Mouse (Mus musculus): ENCODE results near the gene Unkl. TPM values are rescaled to one million over a fixed set of nuclear protein-coding genes. Genes with fewer than 3 reads are reported as not detected.

The Unkl gene
- 41.1 and 42.1 TPM in 2 replicates for polyA plus RNA-seq (2012; rRNA removed)

- DNase-seq (ENCODE audit: extremely low spot score in 1 of 2, low spot score in 1 of 2): peak in 1 of 2 experiments; percentile 67
Observed at GRCm38 (mm10) chr17:25188150-25189031, at the start of gene Unkl. Gene Unkl (plus strand): TSS chr17:25188397.

- DNase-seq (ENCODE audit: extremely low spot score in 1 of 2, low spot score in 1 of 2): no peak
Observed at GRCm38 (mm10) chr17:25138803-25139202, 49.4 kb upstream of the Unkl start.

GRCm38 (mm10) chr17:25139960-25140359 lies 48.2 kb upstream of the Unkl start:
- DNase-seq (ENCODE audit: extremely low spot score in 1 of 2, low spot score in 1 of 2): no peak

- DNase-seq (ENCODE audit: extremely low spot score in 1 of 2, low spot score in 1 of 2): no peak
Observed at GRCm38 (mm10) chr17:25162161-25162560, 26.0 kb upstream of the Unkl start, which contains the start of gene Ccdc154. Gene Ccdc154 (plus strand): TSS chr17:25162461.

- DNase-seq (ENCODE audit: extremely low spot score in 1 of 2, low spot score in 1 of 2): no peak
Observed at GRCm38 (mm10) chr17:25163387-25163786, 24.8 kb upstream of the Unkl start.

- DNase-seq (ENCODE audit: extremely low spot score in 1 of 2, low spot score in 1 of 2): no peak
Observed at GRCm38 (mm10) chr17:25164770-25165169, 23.4 kb upstream of the Unkl start.

GRCm38 (mm10) chr17:25165970-25166671 lies 22.1 kb upstream of the Unkl start:
- no peak for DNase-seq (ENCODE audit: extremely low spot score in 1 of 2, low spot score in 1 of 2)

- no peak for DNase-seq (ENCODE audit: extremely low spot score in 1 of 2, low spot score in 1 of 2)
Observed at GRCm38 (mm10) chr17:25169706-25170105, 18.5 kb upstream of the Unkl start.

GRCm38 (mm10) chr17:25172558-25172957 lies 15.6 kb upstream of the Unkl start:
- DNase-seq (ENCODE audit: extremely low spot score in 1 of 2, low spot score in 1 of 2): no peak

- no peak for DNase-seq (ENCODE audit: extremely low spot score in 1 of 2, low spot score in 1 of 2)
Observed at GRCm38 (mm10) chr17:25175411-25175810, 12.8 kb upstream of the Unkl start, which contains the start of gene Gm38655. Gene Gm38655 (minus strand): TSS chr17:25175471.

GRCm38 (mm10) chr17:25183232-25183631 lies 5.0 kb upstream of the Unkl start:
- no peak for DNase-seq (ENCODE audit: extremely low spot score in 1 of 2, low spot score in 1 of 2)

- DNase-seq (ENCODE audit: extremely low spot score in 1 of 2, low spot score in 1 of 2): peak; percentile 96 to 100
Observed at GRCm38 (mm10) chr17:25184129-25184691, 4.0 kb upstream of the Unkl start, which contains the start of gene BC003965. Gene BC003965 (plus strand): TSS chr17:25184554.

- no peak for DNase-seq (ENCODE audit: extremely low spot score in 1 of 2, low spot score in 1 of 2)
Observed at GRCm38 (mm10) chr17:25184961-25185360, 3.2 kb upstream of the Unkl start.

GRCm38 (mm10) chr17:25187784-25188149 lies 430 bp upstream of the Unkl start:
- DNase-seq (ENCODE audit: extremely low spot score in 1 of 2, low spot score in 1 of 2): no peak

- no peak for DNase-seq (ENCODE audit: extremely low spot score in 1 of 2, low spot score in 1 of 2)
Observed at GRCm38 (mm10) chr17:25189091-25189490, 894 bp downstream of the Unkl start.

GRCm38 (mm10) chr17:25202401-25202800 lies 14.2 kb downstream of the Unkl start:
- DNase-seq (ENCODE audit: extremely low spot score in 1 of 2, low spot score in 1 of 2): no peak

GRCm38 (mm10) chr17:25210006-25210405 lies 21.8 kb downstream of the Unkl start:
- DNase-seq (ENCODE audit: extremely low spot score in 1 of 2, low spot score in 1 of 2): no peak

- no peak for DNase-seq (ENCODE audit: extremely low spot score in 1 of 2, low spot score in 1 of 2)
Observed at GRCm38 (mm10) chr17:25210680-25211466, 22.7 kb downstream of the Unkl start.

- peak in 1 of 2 experiments; percentile 45 for DNase-seq (ENCODE audit: extremely low spot score in 1 of 2, low spot score in 1 of 2)
Observed at GRCm38 (mm10) chr17:25211705-25212104, 23.5 kb downstream of the Unkl start.

GRCm38 (mm10) chr17:25215431-25215830 lies 27.2 kb downstream of the Unkl start:
- DNase-seq (ENCODE audit: extremely low spot score in 1 of 2, low spot score in 1 of 2): no peak
